Mouse (Mus musculus): Measurements from ENCODE around the gene Ppp4r3a.

The Ppp4r3a gene

GRCm38 (mm10) chr12:101011017-101011416 lies 72.5 kb downstream of the Ppp4r3a start:
- DNase-seq = no peak

- DNase-seq = no peak
Observed at GRCm38 (mm10) chr12:101010148-101010920, 73.2 kb downstream of the Ppp4r3a start.

- DNase-seq = no peak
Observed at GRCm38 (mm10) chr12:101009225-101009624, 74.3 kb downstream of the Ppp4r3a start.

GRCm38 (mm10) chr12:101008648-101009047 lies 74.9 kb downstream of the Ppp4r3a start:
- no peak for DNase-seq

GRCm38 (mm10) chr12:101007968-101008481 lies 75.5 kb downstream of the Ppp4r3a start:
- DNase-seq = no peak

GRCm38 (mm10) chr12:101007427-101007826 lies 76.1 kb downstream of the Ppp4r3a start:
- DNase-seq = no peak

GRCm38 (mm10) chr12:101005665-101006420 lies 77.7 kb downstream of the Ppp4r3a start:
- peak; percentile 49 for DNase-seq

GRCm38 (mm10) chr12:101004982-101005381 lies 78.5 kb downstream of the Ppp4r3a start:
- DNase-seq = no peak

GRCm38 (mm10) chr12:101002801-101003513 lies 80.5 kb downstream of the Ppp4r3a start:
- DNase-seq = no peak

- DNase-seq = no peak
Observed at GRCm38 (mm10) chr12:100999061-100999954, 84.2 kb downstream of the Ppp4r3a start.

- DNase-seq = no peak
Observed at GRCm38 (mm10) chr12:100998564-100998962, 84.9 kb downstream of the Ppp4r3a start.

- no peak for DNase-seq
Observed at GRCm38 (mm10) chr12:100997830-100998563, 85.5 kb downstream of the Ppp4r3a start.

- DNase-seq = no peak
Observed at GRCm38 (mm10) chr12:100996378-100996898, 87.1 kb downstream of the Ppp4r3a start.

- DNase-seq = no peak
Observed at GRCm38 (mm10) chr12:100995607-100996377, 87.7 kb downstream of the Ppp4r3a start.

- DNase-seq = no peak
Observed at GRCm38 (mm10) chr12:100994140-100995015, 89.1 kb downstream of the Ppp4r3a start.

GRCm38 (mm10) chr12:100993146-100993545 lies 90.4 kb downstream of the Ppp4r3a start:
- DNase-seq = no peak

GRCm38 (mm10) chr12:100992505-100992904 lies 91.0 kb downstream of the Ppp4r3a start:
- no peak for DNase-seq

- no peak for DNase-seq
Observed at GRCm38 (mm10) chr12:100991119-100991518, 92.4 kb downstream of the Ppp4r3a start.

- no peak for DNase-seq
Observed at GRCm38 (mm10) chr12:100990291-100990690, 93.2 kb downstream of the Ppp4r3a start.

All from lung, postnatal 36 days (tissue).